Mouse (Mus musculus): ENCODE measurements at regions not wholly inside any gene's neighbourhood (a gene's known extent, or its start where the extent isn't known, plus 50 kb on each side); places are given as distances from the start of the nearest gene placed in this dataset.
A peak's percentile ranks its signal among the peaks of the same experiment; 100 is the strongest.

GRCm38 (mm10) chr3:21356831-21357712 is 719.4 kb upstream of the Tbl1xr1 start:
- H3K4me2 ChIP-seq (ENCODE audit: low read depth, low read length, severe bottlenecking): no peak overlapping the region
- ATAC-seq (replicated peaks; ENCODE audit: low FRiP score) (peak; percentile 76), DNase-seq (ENCODE audit: low spot score) (no peak)
- H3K4me1 ChIP-seq (replicated peaks; ENCODE audit: control insufficient read depth, insufficient read depth, low read length): no peaks in the 10 kb centered on the region
- no peaks in the 10 kb centered on the region for H3K27me3 ChIP-seq (ENCODE audit: control insufficient read depth, insufficient read depth, low read length)
- WGBS: 62% methylated on average over 6 of the region's 6 CpGs
- H3K27ac ChIP-seq (ENCODE audit: low read depth, low read length): no peak overlapping the region
- H3K9ac ChIP-seq (ENCODE audit: low read length): no peak overlapping the region
- H3K4me3 ChIP-seq (ENCODE audit: low read depth, low read length): no peak overlapping the region
- no peaks in the 10 kb centered on the region for H3K36me3 ChIP-seq (ENCODE audit: control insufficient read depth, insufficient read depth, low read length)
- H3K9me3 ChIP-seq (ENCODE audit: control insufficient read depth, low read length): no peaks in the 10 kb centered on the region

GRCm38 (mm10) chr3:21358068-21358467 is 718.4 kb upstream of the Tbl1xr1 start:
- no peaks in the 10 kb centered on the region for H3K4me1 ChIP-seq (replicated peaks; ENCODE audit: control insufficient read depth, insufficient read depth, low read length)
- no peak overlapping the region for H3K9ac ChIP-seq (ENCODE audit: low read length)
- ATAC-seq (replicated peaks; ENCODE audit: low FRiP score) (no peak; the same call in 1 of the 2 replicates), DNase-seq (ENCODE audit: low spot score) (no peak)
- H3K4me2 ChIP-seq (ENCODE audit: low read depth, low read length, severe bottlenecking): no peak overlapping the region
- H3K27me3 ChIP-seq (ENCODE audit: control insufficient read depth, insufficient read depth, low read length): no peaks in the 10 kb centered on the region
- no peak overlapping the region for H3K4me3 ChIP-seq (ENCODE audit: low read depth, low read length)
- no peaks in the 10 kb centered on the region for H3K36me3 ChIP-seq (ENCODE audit: control insufficient read depth, insufficient read depth, low read length)
- WGBS: 87% methylated on average over 6 of the region's 6 CpGs
- no peak overlapping the region for H3K27ac ChIP-seq (ENCODE audit: low read depth, low read length)
- no peaks in the 10 kb centered on the region for H3K9me3 ChIP-seq (ENCODE audit: control insufficient read depth, low read length)

- no peak for DNase-seq (ENCODE audit: low spot score)
- Histone ChIP-seq H3K4me3 (ENCODE audit: low read depth, low read length) (no peak overlapping the region), H3K9me3 (ENCODE audit: control insufficient read depth, low read length) (no peaks in the 10 kb centered on the region), H3K27ac (ENCODE audit: low read depth, low read length) (no peak overlapping the region), H3K4me1 (replicated peaks; ENCODE audit: control insufficient read depth, insufficient read depth, low read length) (no peaks in the 10 kb centered on the region), H3K36me3 (ENCODE audit: control insufficient read depth, insufficient read depth, low read length) (no peaks in the 10 kb centered on the region), H3K9ac (ENCODE audit: low read length) (no peak overlapping the region), H3K4me2 (ENCODE audit: low read depth, low read length, severe bottlenecking) (no peak overlapping the region), H3K27me3 (ENCODE audit: control insufficient read depth, insufficient read depth, low read length) (no peaks in the 10 kb centered on the region)
- no peak for ATAC-seq (replicated peaks; ENCODE audit: low FRiP score)
- 84% methylated on average over 3 of the region's 3 CpGs for WGBS
Observed at GRCm38 (mm10) chr3:21361069-21361468, 715.4 kb upstream of the Tbl1xr1 start.

- Histone ChIP-seq H3K36me3 (ENCODE audit: control insufficient read depth, insufficient read depth, low read length) (no peaks in the 10 kb centered on the region), H3K27ac (ENCODE audit: low read depth, low read length) (no peak overlapping the region), H3K4me3 (ENCODE audit: low read depth, low read length) (no peak overlapping the region), H3K27me3 (ENCODE audit: control insufficient read depth, insufficient read depth, low read length) (no peaks in the 10 kb centered on the region), H3K4me1 (replicated peaks; ENCODE audit: control insufficient read depth, insufficient read depth, low read length) (no peaks in the 10 kb centered on the region), H3K9ac (ENCODE audit: low read length) (no peak overlapping the region), H3K4me2 (ENCODE audit: low read depth, low read length, severe bottlenecking) (no peak overlapping the region), H3K9me3 (ENCODE audit: control insufficient read depth, low read length) (no peaks in the 10 kb centered on the region)
- ATAC-seq (replicated peaks; ENCODE audit: low FRiP score): no peak
- WGBS: 92% methylated on average over 2 of the region's 2 CpGs
- no peak for DNase-seq (ENCODE audit: low spot score)
Observed at GRCm38 (mm10) chr3:21379816-21380215, 696.6 kb upstream of the Tbl1xr1 start.

GRCm38 (mm10) chr3:21381072-21381471 is 695.4 kb upstream of the Tbl1xr1 start:
- WGBS: 78% methylated on average over 3 of the region's 3 CpGs
- H3K27ac ChIP-seq (ENCODE audit: low read depth, low read length): no peak overlapping the region

GRCm38 (mm10) chr3:21403551-21403950 is 672.9 kb upstream of the Tbl1xr1 start:
- Histone ChIP-seq H3K9me3 (ENCODE audit: control insufficient read depth, low read length) (no peaks in the 10 kb centered on the region), H3K4me2 (ENCODE audit: low read depth, low read length, severe bottlenecking) (no peak overlapping the region), H3K27me3 (ENCODE audit: control insufficient read depth, insufficient read depth, low read length) (no peaks in the 10 kb centered on the region), H3K27ac (ENCODE audit: low read depth, low read length) (no peak overlapping the region), H3K9ac (ENCODE audit: low read length) (no peak overlapping the region), H3K4me1 (replicated peaks; ENCODE audit: control insufficient read depth, insufficient read depth, low read length) (no peaks in the 10 kb centered on the region), H3K4me3 (ENCODE audit: low read depth, low read length) (no peak overlapping the region), H3K36me3 (ENCODE audit: control insufficient read depth, insufficient read depth, low read length) (no peaks in the 10 kb centered on the region)
- DNase-seq (ENCODE audit: low spot score): no peak
- no peak for ATAC-seq (replicated peaks; ENCODE audit: low FRiP score)
- 93% methylated on average over 2 of the region's 2 CpGs for WGBS

More at GRCm38 (mm10) chr3:21381072-21381471, 695.4 kb upstream of the Tbl1xr1 start:
- DNase-seq (ENCODE audit: low spot score) (no peak), ATAC-seq (replicated peaks; ENCODE audit: low FRiP score) (no peak)
- H3K4me3 ChIP-seq (ENCODE audit: low read depth, low read length): no peak overlapping the region
- no peaks in the 10 kb centered on the region for H3K9me3 ChIP-seq (ENCODE audit: control insufficient read depth, low read length)
- no peak overlapping the region for H3K4me2 ChIP-seq (ENCODE audit: low read depth, low read length, severe bottlenecking)
- H3K9ac ChIP-seq (ENCODE audit: low read length): no peak overlapping the region
- no peaks in the 10 kb centered on the region for H3K4me1 ChIP-seq (replicated peaks; ENCODE audit: control insufficient read depth, insufficient read depth, low read length)
- H3K27me3 ChIP-seq (ENCODE audit: control insufficient read depth, insufficient read depth, low read length): no peaks in the 10 kb centered on the region
- H3K36me3 ChIP-seq (ENCODE audit: control insufficient read depth, insufficient read depth, low read length): no peaks in the 10 kb centered on the region

- no peaks in the 10 kb centered on the region for H3K36me3 ChIP-seq (ENCODE audit: control insufficient read depth, insufficient read depth, low read length)
- no peak overlapping the region for H3K4me3 ChIP-seq (ENCODE audit: low read depth, low read length)
- no peak overlapping the region for H3K4me2 ChIP-seq (ENCODE audit: low read depth, low read length, severe bottlenecking)
- ATAC-seq (replicated peaks; ENCODE audit: low FRiP score): no peak
- no peaks in the 10 kb centered on the region for H3K4me1 ChIP-seq (replicated peaks; ENCODE audit: control insufficient read depth, insufficient read depth, low read length)
- DNase-seq (ENCODE audit: low spot score): no peak
- no peak overlapping the region for H3K27ac ChIP-seq (ENCODE audit: low read depth, low read length)
- H3K27me3 ChIP-seq (ENCODE audit: control insufficient read depth, insufficient read depth, low read length): no peaks in the 10 kb centered on the region
- H3K9ac ChIP-seq (ENCODE audit: low read length): no peak overlapping the region
- WGBS: 71% methylated on average over 3 of the region's 3 CpGs
- H3K9me3 ChIP-seq (ENCODE audit: control insufficient read depth, low read length): no peaks in the 10 kb centered on the region
Observed at GRCm38 (mm10) chr3:21404058-21404457, 672.4 kb upstream of the Tbl1xr1 start.

GRCm38 (mm10) chr3:21407077-21407476 is 669.4 kb upstream of the Tbl1xr1 start:
- Histone ChIP-seq H3K27me3 (ENCODE audit: control insufficient read depth, insufficient read depth, low read length) (no peaks in the 10 kb centered on the region), H3K36me3 (ENCODE audit: control insufficient read depth, insufficient read depth, low read length) (no peaks in the 10 kb centered on the region), H3K9me3 (ENCODE audit: control insufficient read depth, low read length) (no peaks in the 10 kb centered on the region), H3K4me1 (replicated peaks; ENCODE audit: control insufficient read depth, insufficient read depth, low read length) (no peaks in the 10 kb centered on the region), H3K27ac (ENCODE audit: low read depth, low read length) (no peak overlapping the region), H3K9ac (ENCODE audit: low read length) (no peak overlapping the region), H3K4me2 (ENCODE audit: low read depth, low read length, severe bottlenecking) (no peak overlapping the region), H3K4me3 (ENCODE audit: low read depth, low read length) (no peak overlapping the region)
- DNase-seq (ENCODE audit: low spot score): no peak
- 89% methylated on average over 5 of the region's 5 CpGs for WGBS
- no peak for ATAC-seq (replicated peaks; ENCODE audit: low FRiP score)

- 85% methylated on average over 2 of the region's 2 CpGs for WGBS
- DNase-seq (ENCODE audit: low spot score) (no peak), ATAC-seq (replicated peaks; ENCODE audit: low FRiP score) (no peak)
- H3K36me3 ChIP-seq (ENCODE audit: control insufficient read depth, insufficient read depth, low read length): no peaks in the 10 kb centered on the region
- no peak overlapping the region for H3K9ac ChIP-seq (ENCODE audit: low read length)
- no peaks in the 10 kb centered on the region for H3K9me3 ChIP-seq (ENCODE audit: control insufficient read depth, low read length)
- H3K4me2 ChIP-seq (ENCODE audit: low read depth, low read length, severe bottlenecking): no peak overlapping the region
- no peak overlapping the region for H3K4me3 ChIP-seq (ENCODE audit: low read depth, low read length)
- H3K27me3 ChIP-seq (ENCODE audit: control insufficient read depth, insufficient read depth, low read length): no peaks in the 10 kb centered on the region
- H3K4me1 ChIP-seq (replicated peaks; ENCODE audit: control insufficient read depth, insufficient read depth, low read length): no peaks in the 10 kb centered on the region
- H3K27ac ChIP-seq (ENCODE audit: low read depth, low read length): no peak overlapping the region
Observed at GRCm38 (mm10) chr3:21412010-21412409, 664.4 kb upstream of the Tbl1xr1 start.

Data from forebrain, embryonic 11.5 days (tissue).